Mouse (Mus musculus) ovary, adult 10 weeks (tissue): ENCODE measurements around the gene Notch1. TPM values are rescaled to one million over a fixed set of nuclear protein-coding genes. Genes with fewer than 3 reads are reported as not detected.

ENCODE experiments used
- polyA plus RNA-seq: library from polyadenylated mRNA; stranded (reverse); fragments of 350-450 nt; fragmentation: Illumina TruSeq; extraction: RNeasy Lipid Tissue Mini Kit (QIAGEN cat#74804); gene quantifications from one replicate; pipeline ENCODE4 v1.2.3, GENCODE M21; 2014

Notch1 gene
- polyA plus RNA-seq: 1.4 TPM

GRCm38 (mm10) chr2:26516275-26516674, at the start of gene Notch1:
TSS of gene Notch1 (minus strand) at chr2:26516663.

GRCm38 (mm10) chr2:26444946-26445665, 71.4 kb downstream of the Notch1 start, which contains the start of gene Sec16a:
TSS of gene Sec16a (minus strand) at chr2:26445216.

GRCm38 (mm10) chr2:26408515-26409356, 107.7 kb downstream of the Notch1 start, which contains the start of gene Inpp5e:
TSS of gene Inpp5e (minus strand) at chr2:26409203.

Other genes starting within 250 kb of the Notch1 start
- 1.00 TPM for gene Ccdc187, start 222.1 kb downstream of the Notch1 start, polyA plus RNA-seq
- 2.8 TPM for gene Gpsm1, start 201.1 kb downstream of the Notch1 start, polyA plus RNA-seq
- 0.48 TPM for gene Dnlz, start 164.6 kb downstream of the Notch1 start, polyA plus RNA-seq
- not detected for gene Card9, start 155.7 kb downstream of the Notch1 start, polyA plus RNA-seq
- 8.7 TPM for gene Snapc4, start 136.0 kb downstream of the Notch1 start, polyA plus RNA-seq
- gene Entr1, start 127.3 kb downstream of the Notch1 start, polyA plus RNA-seq: 23.9 TPM
- 139 TPM for gene Pmpca, start 127.3 kb downstream of the Notch1 start, polyA plus RNA-seq
- 7.0 TPM for gene Inpp5e, start 107.5 kb downstream of the Notch1 start, polyA plus RNA-seq
- gene Sec16a, start 71.4 kb downstream of the Notch1 start, polyA plus RNA-seq: 55.8 TPM
- gene Egfl7, start 63.4 kb upstream of the Notch1 start, polyA plus RNA-seq: 3.4 TPM
- gene Gm20532, start 70.0 kb upstream of the Notch1 start, polyA plus RNA-seq: not detected
- 1.1 TPM for gene Agpat2, start 87.8 kb upstream of the Notch1 start, polyA plus RNA-seq
- not detected for gene Fam69b, start 111.8 kb upstream of the Notch1 start, polyA plus RNA-seq
- gene Lcn4, start 154.6 kb upstream of the Notch1 start, polyA plus RNA-seq: not detected